Mouse (Mus musculus) urinary bladder, postnatal 10 days (tissue): ENCODE results near the gene Sorl1.
A peak's percentile ranks its signal among the peaks of the same experiment; 100 is the strongest.

Experiments
- DNase-seq: peaks from one replicate; pipeline ENCODE4 v3.0.0; 2022; ENCODE audit warnings: low spot score

Gene Sorl1

GRCm38 (mm10) chr9:42123713-42124576 lies at the start of gene Sorl1:
Sorl1 (minus strand) TSS chr9:42124297.
- DNase-seq = peak; percentile 29

DNA sequence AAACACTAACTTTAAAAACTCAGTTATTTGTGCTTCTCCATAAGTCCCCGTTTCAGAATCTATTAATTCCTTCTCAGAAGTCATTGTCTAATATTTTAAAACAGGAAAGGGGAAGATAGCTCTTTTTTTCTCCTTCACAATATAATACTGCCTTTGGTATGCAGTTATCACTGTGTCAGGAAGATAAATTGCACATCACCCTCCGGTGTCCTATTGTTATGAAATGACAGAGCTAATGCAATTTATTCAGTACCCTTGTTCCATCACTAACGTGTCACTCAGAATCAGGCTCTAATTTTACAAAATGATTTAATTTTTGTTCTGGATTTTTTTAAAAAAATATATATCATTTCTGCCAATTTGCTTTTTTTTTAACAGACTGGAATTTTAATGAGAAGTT lies 49.7 kb upstream of the Sorl1 start:
- DNase-seq = no peak

- DNase-seq = no peak
These were observed 45.4 kb upstream of the Sorl1 start for GRCm38 (mm10) chr9:42169491-42169890.

GRCm38 (mm10) chr9:42169025-42169424 lies 44.9 kb upstream of the Sorl1 start:
- no peak for DNase-seq

DNA sequence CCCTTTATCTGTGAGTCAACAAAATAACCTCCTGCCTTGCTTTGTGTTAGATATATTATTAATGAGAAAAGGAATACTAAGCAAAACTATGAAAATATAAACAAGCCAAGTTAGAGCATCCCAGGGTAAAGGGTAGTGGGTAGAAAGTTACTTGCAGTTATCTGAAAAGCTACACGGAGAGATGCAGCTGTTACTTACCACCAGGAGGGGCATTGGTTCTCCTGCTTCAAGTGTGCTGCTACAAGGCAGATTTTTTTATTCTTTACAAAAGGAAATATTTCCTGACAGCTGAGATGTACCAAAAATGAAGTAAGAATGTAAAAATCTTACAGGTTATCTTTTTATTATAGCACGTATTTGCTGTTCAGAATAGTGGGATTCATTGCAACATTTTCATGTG lies 40.8 kb upstream of the Sorl1 start:
- DNase-seq = no peak

GRCm38 (mm10) chr9:42163011-42163410 lies 38.9 kb upstream of the Sorl1 start:
- DNase-seq = no peak

DNA sequence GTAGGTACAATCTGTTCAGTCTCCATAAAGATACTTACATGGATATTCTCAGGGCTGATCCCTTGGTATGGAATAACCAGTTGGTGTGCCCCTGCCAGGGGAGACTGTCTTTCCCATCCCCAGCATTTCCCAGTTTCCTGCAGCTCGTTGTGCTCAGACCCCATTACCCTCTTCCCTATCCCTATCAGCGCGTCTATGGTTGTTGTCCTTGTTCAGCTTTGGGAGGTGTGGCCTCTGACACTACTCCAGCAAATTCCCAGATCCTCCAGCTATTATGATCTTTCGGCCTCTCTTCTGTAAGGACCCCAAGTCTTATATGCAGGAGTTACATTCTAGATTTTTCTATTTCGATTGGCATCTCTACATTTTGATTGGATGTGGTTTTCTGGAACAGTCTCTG lies 35.3 kb upstream of the Sorl1 start:
- DNase-seq = no peak

DNA sequence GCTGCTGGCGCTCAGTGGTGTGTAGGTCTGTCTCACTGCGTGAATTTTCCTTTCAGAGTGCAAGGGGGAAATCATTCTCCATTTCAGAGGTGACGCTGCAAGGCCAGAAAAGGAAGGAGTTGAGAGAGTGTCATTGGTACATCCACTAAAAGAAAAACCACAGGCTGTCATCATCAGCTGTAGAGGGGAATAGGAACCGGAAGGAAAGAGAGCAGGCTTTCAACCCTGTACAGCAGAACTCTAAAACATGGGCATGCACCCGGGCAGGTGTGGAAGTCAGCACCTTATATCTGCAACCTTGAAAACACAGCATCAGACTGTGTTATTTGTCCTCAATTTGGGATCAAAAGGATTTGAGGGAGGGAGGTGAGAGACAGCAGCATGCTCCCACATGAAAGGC lies 34.6 kb upstream of the Sorl1 start:
- DNase-seq = no peak

- no peak for DNase-seq
These were observed 33.9 kb upstream of the Sorl1 start for GRCm38 (mm10) chr9:42157981-42158380.

DNA sequence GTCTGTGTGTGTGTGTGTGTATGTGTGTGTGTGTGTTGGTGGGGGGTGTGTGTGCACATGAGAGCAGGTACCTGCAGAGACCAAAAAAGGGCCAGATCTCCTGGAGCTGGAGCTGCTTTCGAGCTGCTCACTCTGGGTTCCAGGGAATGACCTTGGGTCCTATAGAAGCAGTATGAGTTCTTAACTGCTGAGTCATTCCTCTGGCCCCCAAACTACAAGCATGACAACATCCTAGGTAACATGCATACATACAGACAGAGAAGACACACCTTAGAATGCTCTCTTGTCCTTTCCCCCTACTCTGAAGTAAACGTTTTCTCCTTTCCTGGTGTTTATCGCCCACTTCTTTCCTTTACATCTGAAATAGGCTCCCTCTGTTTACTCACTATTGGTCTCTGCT lies 32.5 kb upstream of the Sorl1 start:
- no peak for DNase-seq

DNA sequence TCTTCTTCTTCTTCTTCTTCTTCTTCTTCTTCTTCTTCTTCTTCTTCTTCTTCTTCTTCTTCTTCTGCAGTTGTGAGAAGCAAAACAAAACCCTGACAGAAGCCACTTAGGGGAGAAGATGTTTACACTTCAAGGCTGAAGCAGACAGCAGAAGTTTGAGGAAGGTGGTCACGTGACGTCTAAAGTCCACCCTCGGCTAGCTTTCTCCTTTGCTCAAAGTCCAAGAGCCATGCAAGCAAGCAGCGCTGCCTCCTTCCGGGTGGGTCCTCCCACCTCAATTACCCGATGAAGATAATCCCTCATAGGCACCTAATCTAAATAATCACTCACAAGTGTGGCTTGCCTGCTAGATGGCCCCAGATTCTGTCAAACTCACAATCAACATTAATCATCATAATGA lies 30.6 kb upstream of the Sorl1 start:
- DNase-seq = no peak

DNA sequence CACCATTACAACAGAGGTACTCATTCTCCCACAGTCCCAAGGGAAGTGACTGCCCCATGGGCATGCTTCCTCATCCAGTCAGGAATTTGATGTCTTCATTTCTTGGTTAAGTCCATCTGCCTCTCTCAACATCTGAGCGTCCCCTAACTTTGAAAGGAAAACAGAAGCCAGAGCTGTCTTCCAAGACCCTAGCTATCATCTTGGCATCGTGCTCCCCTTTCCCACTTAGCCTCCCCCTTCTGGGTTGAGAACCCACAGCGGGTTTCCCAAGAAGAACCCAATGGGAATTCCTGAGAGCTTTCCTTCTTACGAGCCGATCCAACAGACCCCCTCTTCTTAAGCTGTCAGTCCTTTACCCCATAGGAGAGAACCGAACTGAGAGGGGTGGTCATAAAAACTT lies 24.7 kb upstream of the Sorl1 start:
- DNase-seq = no peak

DNA sequence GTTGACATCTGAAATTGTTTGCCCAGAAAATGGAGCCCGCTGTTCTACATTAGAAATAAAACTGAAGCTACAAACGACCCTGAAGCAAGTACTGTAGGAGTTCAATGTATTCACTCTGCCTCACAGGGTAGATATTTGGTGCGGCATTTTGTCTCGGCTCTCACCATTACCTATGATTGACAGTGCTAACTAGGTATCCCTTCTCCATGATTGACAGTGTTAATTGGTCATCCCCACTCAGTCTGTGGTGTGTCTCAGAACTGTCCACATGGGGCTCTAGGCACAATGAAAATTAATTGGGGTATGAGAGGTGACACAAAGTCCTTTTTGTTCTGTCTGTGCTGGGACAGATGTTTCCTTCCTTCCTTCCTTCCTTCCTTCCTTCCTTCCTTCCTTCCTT lies 23.9 kb upstream of the Sorl1 start:
- no peak for DNase-seq

GRCm38 (mm10) chr9:42146463-42146862 lies 22.4 kb upstream of the Sorl1 start:
- DNase-seq = no peak

GRCm38 (mm10) chr9:42141549-42142210 lies 17.6 kb upstream of the Sorl1 start:
- DNase-seq = no peak

- no peak for DNase-seq
These were observed 14.3 kb upstream of the Sorl1 start for GRCm38 (mm10) chr9:42138248-42138858.

DNA sequence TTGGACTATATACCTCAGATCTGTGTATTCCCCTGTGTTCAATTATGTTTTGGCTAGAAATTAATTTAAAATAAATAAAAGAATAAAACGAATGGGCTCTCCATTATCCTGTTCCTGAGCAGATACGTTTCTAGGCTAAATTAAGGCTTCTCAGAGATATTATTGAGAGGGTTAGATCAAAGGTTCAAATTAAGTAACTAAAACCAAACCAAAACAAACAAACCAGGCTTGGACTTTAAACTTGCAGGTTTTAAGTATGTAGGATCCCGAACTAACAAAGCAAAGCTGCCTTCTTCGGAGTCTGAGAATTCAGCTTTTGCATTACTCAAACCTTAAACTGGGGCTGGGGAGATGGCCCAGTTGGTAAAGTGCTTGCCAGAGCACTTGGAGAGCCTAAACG lies 13.5 kb upstream of the Sorl1 start:
- DNase-seq = no peak

GRCm38 (mm10) chr9:42130793-42131760 lies 7.0 kb upstream of the Sorl1 start:
- no peak for DNase-seq

DNA sequence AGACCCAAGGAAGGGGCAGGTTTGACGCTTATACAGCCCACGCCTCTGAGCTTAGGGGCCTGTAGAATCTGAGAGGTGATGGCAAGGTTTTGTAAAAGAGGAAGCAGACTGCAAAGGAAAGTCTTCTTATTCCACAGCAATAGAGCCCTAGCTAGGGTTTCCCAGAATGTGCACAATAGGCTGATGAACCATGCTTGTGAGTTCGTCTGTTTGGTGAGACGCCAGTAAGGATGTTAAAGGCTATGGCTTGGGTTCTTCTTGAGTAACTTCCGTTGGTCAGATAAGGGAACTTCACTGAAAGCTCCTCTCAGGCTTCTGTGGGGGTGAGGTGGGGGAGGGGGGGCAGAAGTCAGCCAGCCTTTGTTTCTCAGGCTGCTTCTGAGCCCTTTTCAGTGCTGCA lies 3.9 kb upstream of the Sorl1 start:
- no peak for DNase-seq

GRCm38 (mm10) chr9:42125262-42125982 lies 1.3 kb upstream of the Sorl1 start:
- no peak for DNase-seq

DNA sequence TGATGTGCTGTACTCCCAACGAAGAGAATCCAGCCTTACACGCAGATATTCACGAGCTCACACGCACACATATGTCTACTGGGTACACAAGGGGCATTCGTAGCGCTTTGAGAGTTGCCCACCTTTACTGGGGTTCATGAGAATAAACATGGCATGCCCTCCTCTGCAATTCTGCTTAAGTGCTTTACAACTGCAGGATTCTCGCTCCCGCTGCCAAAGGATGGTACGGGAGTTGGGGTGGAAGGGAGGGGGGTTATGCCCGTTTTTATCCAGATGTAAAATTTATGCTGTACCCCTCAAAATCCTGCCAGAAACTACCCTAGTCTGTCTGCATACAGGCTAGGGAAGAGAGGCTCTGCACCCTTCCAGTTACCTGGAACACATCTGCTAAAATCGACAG lies 893 bp downstream of the Sorl1 start:
- DNase-seq = no peak
